Mouse (Mus musculus) adrenal gland, postnatal 10 days (tissue): ENCODE measurements around the gene Taf12. TPM values are rescaled to one million over a fixed set of nuclear protein-coding genes. Genes with fewer than 3 reads are reported as not detected.
A peak's percentile ranks its signal among the peaks of the same experiment; 100 is the strongest.

Experiments used
- DNase-seq: peaks from one replicate; pipeline ENCODE4 v3.0.0; 2021; ENCODE audit warnings: mixed read lengths
- total RNA-seq, 2 experiments: library from RNA; stranded (reverse); gene quantifications; 2 replicates each; pipeline ENCODE4 v1.2.3; 2021

The Taf12 gene
- total RNA-seq, 2 experiments from 2014 or later, result 21.8 to 24.7 TPM

DNA sequence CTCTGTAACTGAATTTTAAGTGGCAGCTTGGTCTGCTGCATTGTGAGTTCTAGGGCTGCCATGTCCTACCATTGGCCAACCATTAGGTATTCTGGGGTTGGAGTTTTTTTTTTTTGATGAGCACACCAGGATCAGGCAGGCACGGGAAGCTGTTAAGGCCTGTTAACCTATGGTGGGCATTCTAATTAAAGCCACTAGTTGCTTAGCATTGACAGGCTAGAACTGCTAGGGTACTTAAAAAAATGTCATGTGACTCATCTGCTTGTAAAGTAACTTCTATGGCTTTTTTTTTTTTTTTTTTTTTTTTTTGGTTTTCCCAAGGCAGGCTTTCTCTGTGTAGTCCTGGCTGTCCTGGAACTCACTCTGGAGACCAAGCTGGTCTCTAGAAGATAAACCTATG lies 37.0 kb downstream of the Taf12 start:
- DNase-seq, result no peak

GRCm38 (mm10) chr4:132311801-132312200 lies 37.6 kb downstream of the Taf12 start:
- DNase-seq, result no peak

GRCm38 (mm10) chr4:132312627-132313026 lies 38.5 kb downstream of the Taf12 start:
- no peak for DNase-seq

DNA sequence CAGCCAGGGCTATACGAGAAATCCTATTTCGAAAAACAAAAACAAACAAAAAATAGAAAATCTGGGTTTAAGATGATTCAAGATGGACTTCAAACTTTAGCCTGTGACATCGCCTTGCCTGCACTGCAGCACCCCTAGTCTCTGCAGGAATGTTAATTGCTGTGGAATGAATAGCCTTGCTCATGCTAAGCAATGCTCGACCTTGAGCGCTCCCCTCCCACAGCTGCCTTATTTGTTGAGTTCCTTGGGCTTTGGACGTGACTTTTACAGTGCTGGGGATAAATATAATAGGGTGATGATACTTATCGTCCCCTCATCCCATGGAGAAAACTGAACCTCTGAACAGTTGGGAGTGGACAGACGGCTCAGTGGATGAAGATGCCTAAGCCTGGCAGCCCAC lies 41.5 kb downstream of the Taf12 start:
- peak; percentile 32 for DNase-seq

- DNase-seq, result no peak
These were observed 52.3 kb downstream of the Taf12 start for GRCm38 (mm10) chr4:132326481-132326880.

DNA sequence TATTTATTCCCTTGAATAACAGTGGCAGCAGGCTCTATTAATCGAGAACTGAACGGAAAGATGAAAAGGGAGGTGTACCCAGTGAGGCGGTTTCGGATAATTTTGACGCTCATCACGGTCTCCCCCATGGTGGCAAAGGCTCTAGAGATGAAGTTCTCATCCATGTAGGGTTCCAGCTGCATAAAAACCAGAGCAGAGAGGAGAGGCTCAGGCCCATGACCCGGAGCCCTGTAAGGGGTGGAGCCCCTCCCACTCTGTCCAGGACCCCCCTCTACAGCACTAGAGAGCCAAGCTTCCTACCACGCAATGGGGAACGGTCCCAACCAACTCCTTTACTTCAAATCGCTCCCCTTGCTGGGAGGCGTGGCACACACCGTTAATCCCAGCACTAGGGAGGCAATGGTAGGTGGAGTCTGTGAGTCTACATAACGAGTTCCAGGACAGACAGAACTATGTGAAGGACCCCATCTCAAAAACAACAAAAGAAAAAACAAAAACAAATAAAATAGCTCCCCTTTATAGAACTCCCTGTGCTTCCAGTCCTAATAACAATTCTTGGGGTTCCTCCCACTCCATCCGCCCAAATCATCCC lies 54.3 kb downstream of the Taf12 start:
- DNase-seq, result no peak

DNA sequence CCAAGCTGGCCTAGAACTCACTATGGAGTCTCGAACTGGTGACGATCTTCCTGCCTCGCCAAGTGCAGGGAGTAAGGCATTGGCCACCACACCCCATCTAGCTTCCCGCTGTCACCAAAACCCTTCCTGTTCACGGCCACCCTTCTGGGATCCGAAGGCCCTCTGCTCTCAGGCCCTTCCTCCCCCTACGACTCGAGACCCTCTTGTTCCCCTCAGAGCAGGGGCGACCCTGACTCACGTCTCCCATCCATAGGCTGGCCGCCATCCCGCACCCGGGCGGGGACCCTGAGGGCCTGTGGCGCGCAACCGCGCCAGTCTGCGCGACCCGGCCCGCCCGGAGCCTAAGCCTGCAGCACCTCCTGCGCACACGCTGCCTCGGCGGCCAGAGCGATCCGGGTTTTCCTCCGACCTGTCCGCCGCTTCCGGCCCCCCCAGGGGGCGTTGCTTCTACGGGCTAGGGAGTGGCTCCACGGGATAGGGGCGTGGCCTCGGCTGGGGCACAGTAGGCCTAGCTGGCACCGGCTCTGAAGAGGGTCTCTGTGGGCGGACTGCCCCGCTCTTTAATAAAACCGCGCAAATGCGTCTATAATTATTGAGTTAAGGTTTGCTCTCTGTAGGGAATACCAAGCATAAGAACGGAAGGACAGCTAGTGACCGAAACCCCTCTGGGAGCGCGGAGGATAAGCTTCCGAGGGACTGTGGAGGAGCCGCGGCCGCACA lies 55.1 kb downstream of the Taf12 start, which contains the start of gene Trnau1ap:
Trnau1ap (minus strand) TSS at position 424 of the 720 bp plus-strand sequence.
- peak; percentile 95 for DNase-seq

GRCm38 (mm10) chr4:132329835-132330354 lies 55.7 kb downstream of the Taf12 start:
- no peak for DNase-seq

DNA sequence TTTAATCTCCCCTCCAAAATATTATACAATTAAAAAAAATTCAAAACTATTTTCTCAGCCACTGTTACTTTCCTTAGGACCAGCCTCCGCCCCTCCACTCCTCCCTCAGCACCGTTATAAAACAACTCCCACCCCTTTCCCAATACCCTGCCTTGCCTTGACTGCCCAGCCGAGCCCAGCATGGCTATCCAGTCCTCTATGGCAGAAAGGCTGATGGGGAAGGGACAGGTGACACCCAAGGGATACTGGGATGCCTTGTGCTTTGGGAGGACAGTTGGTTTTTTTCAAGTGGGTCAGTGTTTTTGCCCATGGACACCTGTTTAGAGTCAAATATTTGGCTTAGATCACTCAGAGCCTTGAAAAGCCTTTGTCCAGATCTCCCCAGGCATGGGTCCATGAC lies 57.8 kb downstream of the Taf12 start:
- DNase-seq, result no peak

DNA sequence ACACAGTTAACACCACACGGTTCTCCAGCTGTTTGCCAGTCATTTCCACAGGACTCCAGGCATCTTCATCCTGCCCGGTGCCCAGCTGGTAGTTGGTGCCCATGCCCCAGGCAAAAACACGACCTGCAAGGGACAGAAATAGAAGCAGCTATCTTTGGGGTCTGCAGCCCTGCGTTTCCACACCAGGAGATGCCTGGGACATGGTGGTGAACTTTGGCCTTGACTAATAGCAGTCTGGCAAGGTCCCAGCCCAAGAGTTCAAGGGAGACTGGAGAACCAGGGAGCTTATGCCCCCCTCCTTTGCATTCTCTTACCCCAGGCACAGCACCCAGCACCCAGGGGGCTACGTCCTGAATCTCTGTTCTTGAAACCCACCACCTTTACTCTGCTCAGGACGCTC lies 58.7 kb downstream of the Taf12 start:
- DNase-seq, result no peak

DNA sequence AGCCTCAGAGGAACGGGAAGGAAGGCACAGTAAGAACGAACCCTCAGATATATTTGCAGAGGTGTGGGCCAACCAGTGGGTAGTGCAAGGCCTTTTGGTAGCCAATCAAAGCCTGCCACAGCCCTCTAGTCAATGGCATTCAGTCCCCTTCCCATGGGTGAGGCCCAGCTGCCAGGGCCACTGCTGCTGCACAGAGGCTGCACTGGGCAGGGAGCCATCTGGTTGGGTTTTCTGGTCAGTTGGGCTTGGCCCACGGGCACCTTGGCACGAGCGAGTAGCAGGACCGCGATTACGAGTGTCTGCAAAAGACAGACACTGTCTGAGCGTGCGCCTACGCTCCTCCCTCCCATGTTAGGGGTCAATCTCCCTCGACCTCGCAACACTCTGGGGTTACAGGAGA lies 64.8 kb downstream of the Taf12 start:
- DNase-seq, result peak; percentile 78

- no peak for DNase-seq
These were observed 67.3 kb downstream of the Taf12 start for GRCm38 (mm10) chr4:132341451-132341850.

GRCm38 (mm10) chr4:132344403-132345134 lies 70.4 kb downstream of the Taf12 start:
- DNase-seq, result no peak

Other genes starting within 250 kb of the Taf12 start
- under 1 TPM; 0.15 to 0.55 TPM for gene Gm10300, start 199.7 kb upstream of the Taf12 start, total RNA-seq
- 10 to 100 TPM; 77.8 to 79.6 TPM for gene Epb41, start 199.1 kb upstream of the Taf12 start, total RNA-seq
- under 1 TPM; 0.51 to 0.55 TPM for gene Oprd1, start 129.9 kb upstream of the Taf12 start, total RNA-seq
- gene Ythdf2, start 62.1 kb upstream of the Taf12 start, total RNA-seq, result 10 to 100 TPM; 48.9 to 54.4 TPM
- 10 to 100 TPM; 16.5 to 18.7 TPM for gene Gmeb1, start 12.8 kb upstream of the Taf12 start, total RNA-seq
- gene Rab42, start 29.0 kb downstream of the Taf12 start, total RNA-seq, result 1 to 10 TPM; 1.2 to 3.7 TPM
- 10 to 100 TPM; 35.3 to 43.3 TPM for gene Trnau1ap, start 55.2 kb downstream of the Taf12 start, total RNA-seq
- gene Rcc1, start 79.2 kb downstream of the Taf12 start, total RNA-seq, result 10 to 100 TPM; 19.1 to 24.8 TPM
- gene Phactr4, start 148.1 kb downstream of the Taf12 start, total RNA-seq, result 10 to 100 TPM; 31.9 to 39.0 TPM
- 10 to 100 TPM in 1 of 2 experiments, 1 to 10 TPM in 1; 8.2 to 10.6 TPM for gene Med18, start 189.5 kb downstream of the Taf12 start, total RNA-seq
- 10 to 100 TPM; 11.6 to 26.0 TPM for gene Sesn2, start 236.1 kb downstream of the Taf12 start, total RNA-seq